Mouse (Mus musculus): ENCODE measurements around the gene Hydin. TPM values are rescaled to one million over a fixed set of nuclear protein-coding genes. Genes with fewer than 3 reads are reported as not detected.
"Not testable (repeated sequence)": the region's sequence is repeated elsewhere in the genome, so short reads cannot be mapped to it uniquely, and the experiment has no call there.

Gene Hydin
- polyA plus RNA-seq, 1 experiment, result 2.6 TPM

DNA sequence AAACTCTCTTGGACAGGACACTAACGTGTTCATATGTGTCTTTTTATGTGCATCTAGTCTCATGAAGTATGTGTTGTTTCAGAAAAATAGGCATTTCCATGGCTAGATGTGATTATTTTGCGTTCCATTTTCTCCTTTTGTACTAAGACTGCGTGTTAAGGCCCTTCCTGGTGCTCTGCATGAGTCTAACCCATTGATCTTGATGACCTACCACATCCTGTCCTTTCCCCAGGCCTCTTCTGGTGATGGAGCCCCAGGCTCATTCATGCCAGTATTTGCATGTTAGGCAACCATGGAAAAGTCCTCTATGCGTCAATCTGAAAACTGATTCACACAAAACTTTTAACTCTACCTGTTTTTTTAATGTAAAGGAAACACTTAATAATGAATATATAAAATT, 96.2 kb downstream of the Hydin start:
- TF ChIP-seq CTCF (IDR thresholded peaks at IDR 0.05; ENCODE audit: insufficient read depth, low read length) (no peak), POLR2A (IDR thresholded peaks at IDR 0.05; ENCODE audit: borderline replicate concordance, extremely low read depth, low read depth, low read length) (no peak)
- H3K4me1 ChIP-seq (ENCODE audit: control insufficient read depth, insufficient read depth, low read length), result no peaks in the 10 kb centered on the region
- no peak for DNase-seq
- no peak overlapping the region for H3K4me3 ChIP-seq (replicated peaks; ENCODE audit: extremely low read depth, low read depth, low read length)
- 79% methylated on average over 4 of the region's 4 CpGs for WGBS

DNA sequence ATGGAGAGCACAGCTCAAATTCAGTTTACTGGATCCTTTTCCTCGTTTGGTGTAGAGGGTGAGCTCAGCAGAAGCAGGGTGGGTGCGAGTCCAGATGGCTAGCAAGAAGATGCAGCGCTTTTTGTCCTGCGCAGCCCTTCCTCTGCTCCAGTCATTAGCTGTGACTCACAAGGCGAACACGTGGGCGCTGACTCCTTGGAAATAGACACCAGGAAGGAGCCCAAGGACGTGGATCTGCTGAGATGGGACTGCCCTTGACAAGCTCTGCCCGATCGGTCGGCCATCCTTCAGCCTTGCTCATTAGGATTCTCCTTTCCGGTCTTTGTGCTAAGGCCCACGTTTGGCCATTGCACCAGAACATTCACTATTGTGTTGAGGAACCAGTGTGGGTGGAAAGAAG, 106.1 kb downstream of the Hydin start:
- no peak overlapping the region for H3K4me3 ChIP-seq (replicated peaks; ENCODE audit: extremely low read depth, low read depth, low read length)
- no peak for DNase-seq
- TF ChIP-seq POLR2A (IDR thresholded peaks at IDR 0.05; ENCODE audit: borderline replicate concordance, extremely low read depth, low read depth, low read length) (no peak), CTCF (IDR thresholded peaks at IDR 0.05; ENCODE audit: insufficient read depth, low read length) (no peak)
- WGBS, result 76% methylated on average over 13 of the region's 13 CpGs
- no peaks in the 10 kb centered on the region for H3K4me1 ChIP-seq (ENCODE audit: control insufficient read depth, insufficient read depth, low read length)

- DNase-seq, result no peak
- 83% methylated on average over 4 of the region's 4 CpGs for WGBS
- TF ChIP-seq CTCF (IDR thresholded peaks at IDR 0.05; ENCODE audit: insufficient read depth, low read length), result no peak
- no peak for TF ChIP-seq POLR2A (IDR thresholded peaks at IDR 0.05; ENCODE audit: borderline replicate concordance, extremely low read depth, low read depth, low read length)
- Histone ChIP-seq H3K4me3 (replicated peaks; ENCODE audit: extremely low read depth, low read depth, low read length) (no peak overlapping the region), H3K4me1 (ENCODE audit: control insufficient read depth, insufficient read depth, low read length) (no peaks in the 10 kb centered on the region)
Observed at GRCm38 (mm10) chr8:110373695-110374094, 106.9 kb downstream of the Hydin start.

- no peak for DNase-seq
- Histone ChIP-seq H3K4me3 (replicated peaks; ENCODE audit: extremely low read depth, low read depth, low read length) (no peak overlapping the region), H3K4me1 (ENCODE audit: control insufficient read depth, insufficient read depth, low read length) (no peaks in the 10 kb centered on the region)
- TF ChIP-seq CTCF (IDR thresholded peaks at IDR 0.05; ENCODE audit: insufficient read depth, low read length), result no peak
- TF ChIP-seq POLR2A (IDR thresholded peaks at IDR 0.05; ENCODE audit: borderline replicate concordance, extremely low read depth, low read depth, low read length), result no peak
- 44% methylated on average over 8 of the region's 8 CpGs for WGBS
Observed at GRCm38 (mm10) chr8:110382751-110383150, 116.0 kb downstream of the Hydin start.

GRCm38 (mm10) chr8:110384632-110385031, 117.9 kb downstream of the Hydin start:
- not testable (repeated sequence) for DNase-seq; H3K4me1 ChIP-seq (ENCODE audit: control insufficient read depth, insufficient read depth, low read length); H3K4me3 ChIP-seq (replicated peaks; ENCODE audit: extremely low read depth, low read depth, low read length)
- 84% methylated on average over 6 of the region's 6 CpGs for WGBS

- no peak for DNase-seq
- no peak overlapping the region for H3K4me3 ChIP-seq (replicated peaks; ENCODE audit: extremely low read depth, low read depth, low read length)
- H3K4me1 ChIP-seq (ENCODE audit: control insufficient read depth, insufficient read depth, low read length), result no peaks in the 10 kb centered on the region
- 71% methylated on average over 4 of the region's 4 CpGs for WGBS
- TF ChIP-seq CTCF (IDR thresholded peaks at IDR 0.05; ENCODE audit: insufficient read depth, low read length) (no peak), POLR2A (IDR thresholded peaks at IDR 0.05; ENCODE audit: borderline replicate concordance, extremely low read depth, low read depth, low read length) (no peak)
Observed at GRCm38 (mm10) chr8:110395656-110396055, 128.9 kb downstream of the Hydin start.

GRCm38 (mm10) chr8:110400536-110400935, 133.8 kb downstream of the Hydin start:
- WGBS, result 80% methylated on average over 6 of the region's 6 CpGs
- DNase-seq, result no peak
- no peak for TF ChIP-seq POLR2A (IDR thresholded peaks at IDR 0.05; ENCODE audit: borderline replicate concordance, extremely low read depth, low read depth, low read length)
- Histone ChIP-seq H3K4me1 (ENCODE audit: control insufficient read depth, insufficient read depth, low read length) (no peaks in the 10 kb centered on the region), H3K4me3 (replicated peaks; ENCODE audit: extremely low read depth, low read depth, low read length) (no peak overlapping the region)

DNA sequence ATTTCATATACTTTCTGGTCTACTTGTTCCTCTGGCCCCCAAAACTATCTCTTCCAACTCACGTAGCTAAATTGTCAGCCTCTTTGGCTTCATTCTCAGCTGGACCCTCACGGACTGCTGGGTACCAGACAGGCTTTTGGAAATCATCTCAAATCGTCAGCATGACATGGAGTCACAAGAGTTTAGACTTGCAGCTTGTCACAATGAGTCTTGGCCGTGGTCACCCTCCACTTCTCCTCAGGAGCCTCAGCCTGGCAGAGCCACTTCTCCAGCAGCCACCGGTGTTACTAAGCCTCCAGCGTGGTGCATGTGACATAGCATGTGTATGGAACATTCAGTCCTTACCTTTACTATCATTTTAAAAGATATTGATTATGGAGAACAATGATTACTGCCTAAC, 135.5 kb downstream of the Hydin start:
- no peak for DNase-seq
- 83% methylated on average over 6 of the region's 6 CpGs for WGBS
- Histone ChIP-seq H3K4me1 (ENCODE audit: control insufficient read depth, insufficient read depth, low read length) (no peaks in the 10 kb centered on the region), H3K4me3 (replicated peaks; ENCODE audit: extremely low read depth, low read depth, low read length) (no peak overlapping the region)
- TF ChIP-seq POLR2A (IDR thresholded peaks at IDR 0.05; ENCODE audit: borderline replicate concordance, extremely low read depth, low read depth, low read length) (no peak), CTCF (IDR thresholded peaks at IDR 0.05; ENCODE audit: insufficient read depth, low read length) (no peak)

- H3K4me1 ChIP-seq (ENCODE audit: control insufficient read depth, insufficient read depth, low read length), result no peaks in the 10 kb centered on the region
- WGBS, result 68% methylated on average over 3 of the region's 3 CpGs
- DNase-seq, result no peak
- no peak overlapping the region for H3K4me3 ChIP-seq (replicated peaks; ENCODE audit: extremely low read depth, low read depth, low read length)
- TF ChIP-seq POLR2A (IDR thresholded peaks at IDR 0.05; ENCODE audit: borderline replicate concordance, extremely low read depth, low read depth, low read length), result no peak
- no peak for TF ChIP-seq CTCF (IDR thresholded peaks at IDR 0.05; ENCODE audit: insufficient read depth, low read length)
Observed at GRCm38 (mm10) chr8:110404516-110404915, 137.7 kb downstream of the Hydin start.

DNA sequence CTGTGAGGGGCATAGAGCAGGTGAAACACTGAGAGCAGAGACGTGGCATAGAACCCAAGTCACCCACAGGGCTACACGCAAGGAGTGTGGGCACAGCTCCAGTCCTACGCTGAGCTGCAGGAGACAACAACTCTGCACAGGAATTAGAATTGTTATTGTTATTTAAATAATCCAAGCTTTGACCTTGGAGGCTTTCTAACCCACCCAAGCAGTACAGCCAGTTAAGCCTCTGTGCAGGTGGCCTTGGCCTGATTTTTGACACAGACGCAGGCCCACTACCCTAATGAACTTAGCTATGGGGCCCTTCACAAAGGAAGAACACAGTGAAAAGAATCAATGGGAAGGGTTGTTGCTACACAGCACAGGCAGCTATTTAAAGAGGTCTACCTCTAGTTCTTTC, 148.3 kb downstream of the Hydin start:
- Histone ChIP-seq H3K4me1 (ENCODE audit: control insufficient read depth, insufficient read depth, low read length) (no peaks in the 10 kb centered on the region), H3K4me3 (replicated peaks; ENCODE audit: extremely low read depth, low read depth, low read length) (no peak overlapping the region)
- WGBS, result 81% methylated on average over 4 of the region's 4 CpGs
- no peak for DNase-seq
- TF ChIP-seq CTCF (IDR thresholded peaks at IDR 0.05; ENCODE audit: insufficient read depth, low read length), result no peak
- no peak for TF ChIP-seq POLR2A (IDR thresholded peaks at IDR 0.05; ENCODE audit: borderline replicate concordance, extremely low read depth, low read depth, low read length)

DNA sequence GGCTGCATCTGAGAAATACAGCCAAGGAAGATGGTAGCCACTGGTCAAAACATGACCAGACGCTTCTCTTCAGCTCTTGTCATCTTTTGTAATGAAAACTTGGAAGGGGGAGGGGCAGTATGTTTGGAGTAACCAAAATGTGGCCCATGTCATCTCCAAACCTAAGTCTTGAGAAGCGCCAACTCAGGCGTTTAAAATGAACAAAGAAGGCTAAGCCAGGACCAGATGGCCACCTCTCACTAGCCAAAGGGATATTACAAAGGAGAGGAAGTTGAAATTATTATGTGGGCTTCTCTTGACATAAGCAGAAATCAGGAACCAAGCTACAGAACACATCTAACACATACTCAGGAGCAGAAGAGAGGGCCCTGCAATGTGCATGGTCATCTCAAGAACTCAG, 150.2 kb downstream of the Hydin start:
- Histone ChIP-seq H3K4me1 (ENCODE audit: control insufficient read depth, insufficient read depth, low read length) (no peaks in the 10 kb centered on the region), H3K4me3 (replicated peaks; ENCODE audit: extremely low read depth, low read depth, low read length) (no peak overlapping the region)
- TF ChIP-seq CTCF (IDR thresholded peaks at IDR 0.05; ENCODE audit: insufficient read depth, low read length) (no peak), POLR2A (IDR thresholded peaks at IDR 0.05; ENCODE audit: borderline replicate concordance, extremely low read depth, low read depth, low read length) (no peak)
- DNase-seq, result no peak
- 76% methylated on average over 3 of the region's 3 CpGs for WGBS
